Mouse (Mus musculus): ENCODE measurements around the gene Ngfr. TPM values are rescaled to one million over a fixed set of nuclear protein-coding genes. Genes with fewer than 3 reads are reported as not detected.
A peak's percentile ranks its signal among the peaks of the same experiment; 100 is the strongest.

Gene Ngfr
- total RNA-seq, 1 experiment from 2014 or later: 1.3 TPM

- no peak for ATAC-seq (replicated peaks; ENCODE audit: insufficient number of reproducible peaks, low FRiP score, low TSS enrichment, poor library complexity, severe bottlenecking)
Measured at GRCm38 (mm10) chr11:95596704-95597103, 9.2 kb upstream of the Ngfr start.

GRCm38 (mm10) chr11:95596150-95596515 lies 8.6 kb upstream of the Ngfr start:
- no peak for ATAC-seq (replicated peaks; ENCODE audit: insufficient number of reproducible peaks, low FRiP score, low TSS enrichment, poor library complexity, severe bottlenecking)

GRCm38 (mm10) chr11:95595438-95596149 lies 8.1 kb upstream of the Ngfr start:
- ATAC-seq (replicated peaks; ENCODE audit: insufficient number of reproducible peaks, low FRiP score, low TSS enrichment, poor library complexity, severe bottlenecking): no peak

- ATAC-seq (replicated peaks; ENCODE audit: insufficient number of reproducible peaks, low FRiP score, low TSS enrichment, poor library complexity, severe bottlenecking): no peak
Measured at GRCm38 (mm10) chr11:95594686-95595212, 7.2 kb upstream of the Ngfr start.

- ATAC-seq (replicated peaks; ENCODE audit: insufficient number of reproducible peaks, low FRiP score, low TSS enrichment, poor library complexity, severe bottlenecking): no peak
Measured at GRCm38 (mm10) chr11:95593501-95593900, 6.0 kb upstream of the Ngfr start.

GRCm38 (mm10) chr11:95592691-95593090 lies 5.2 kb upstream of the Ngfr start:
- ATAC-seq (replicated peaks; ENCODE audit: insufficient number of reproducible peaks, low FRiP score, low TSS enrichment, poor library complexity, severe bottlenecking): no peak

GRCm38 (mm10) chr11:95589195-95589594 lies 1.7 kb upstream of the Ngfr start:
- no peak for ATAC-seq (replicated peaks; ENCODE audit: insufficient number of reproducible peaks, low FRiP score, low TSS enrichment, poor library complexity, severe bottlenecking)

- no peak for ATAC-seq (replicated peaks; ENCODE audit: insufficient number of reproducible peaks, low FRiP score, low TSS enrichment, poor library complexity, severe bottlenecking)
Measured at GRCm38 (mm10) chr11:95586751-95587422, 648 bp downstream of the Ngfr start.

GRCm38 (mm10) chr11:95586184-95586583 lies 1.4 kb downstream of the Ngfr start:
- ATAC-seq (replicated peaks; ENCODE audit: insufficient number of reproducible peaks, low FRiP score, low TSS enrichment, poor library complexity, severe bottlenecking): peak; percentile 37; the same call in 1 of the 2 replicates

GRCm38 (mm10) chr11:95585684-95586083 lies 1.9 kb downstream of the Ngfr start:
- ATAC-seq (replicated peaks; ENCODE audit: insufficient number of reproducible peaks, low FRiP score, low TSS enrichment, poor library complexity, severe bottlenecking): no peak

- no peak for ATAC-seq (replicated peaks; ENCODE audit: insufficient number of reproducible peaks, low FRiP score, low TSS enrichment, poor library complexity, severe bottlenecking)
Measured at GRCm38 (mm10) chr11:95585281-95585680, 2.3 kb downstream of the Ngfr start.

GRCm38 (mm10) chr11:95584651-95585050 lies 2.9 kb downstream of the Ngfr start:
- no peak for ATAC-seq (replicated peaks; ENCODE audit: insufficient number of reproducible peaks, low FRiP score, low TSS enrichment, poor library complexity, severe bottlenecking)

- ATAC-seq (replicated peaks; ENCODE audit: insufficient number of reproducible peaks, low FRiP score, low TSS enrichment, poor library complexity, severe bottlenecking): no peak
Measured at GRCm38 (mm10) chr11:95583396-95583795, 4.1 kb downstream of the Ngfr start.

- ATAC-seq (replicated peaks; ENCODE audit: insufficient number of reproducible peaks, low FRiP score, low TSS enrichment, poor library complexity, severe bottlenecking): no peak
Measured at GRCm38 (mm10) chr11:95582193-95582592, 5.3 kb downstream of the Ngfr start.

- ATAC-seq (replicated peaks; ENCODE audit: insufficient number of reproducible peaks, low FRiP score, low TSS enrichment, poor library complexity, severe bottlenecking): no peak
Measured at GRCm38 (mm10) chr11:95579455-95579854, 8.1 kb downstream of the Ngfr start.

- no peak for ATAC-seq (replicated peaks; ENCODE audit: insufficient number of reproducible peaks, low FRiP score, low TSS enrichment, poor library complexity, severe bottlenecking)
Measured at GRCm38 (mm10) chr11:95577776-95578446, 9.6 kb downstream of the Ngfr start.

GRCm38 (mm10) chr11:95576299-95576698 lies 11.2 kb downstream of the Ngfr start:
- no peak for ATAC-seq (replicated peaks; ENCODE audit: insufficient number of reproducible peaks, low FRiP score, low TSS enrichment, poor library complexity, severe bottlenecking)

GRCm38 (mm10) chr11:95575791-95576190 lies 11.7 kb downstream of the Ngfr start:
- no peak for ATAC-seq (replicated peaks; ENCODE audit: insufficient number of reproducible peaks, low FRiP score, low TSS enrichment, poor library complexity, severe bottlenecking)

- no peak for ATAC-seq (replicated peaks; ENCODE audit: insufficient number of reproducible peaks, low FRiP score, low TSS enrichment, poor library complexity, severe bottlenecking)
Measured at GRCm38 (mm10) chr11:95574786-95575334, 12.7 kb downstream of the Ngfr start.
